Mouse (Mus musculus): ENCODE data around the gene Defb39. TPM values are rescaled to one million over a fixed set of nuclear protein-coding genes. Genes with fewer than 3 reads are reported as not detected.

The Defb39 gene
- not detected in 2 replicates for polyA plus RNA-seq (2012; ENCODE audit: low replicate concordance)

GRCm38 (mm10) chr8:19064710-19065109 is at the start of gene Defb39:
Defb39 (minus strand) TSS chr8:19064810.

GRCm38 (mm10) chr8:19026466-19026865 is 38.1 kb downstream of the Defb39 start, which contains the start of gene Defb38:
Defb38 (minus strand) TSS chr8:19026566.

Other genes starting within 250 kb of the Defb39 start
- not detected in 2 replicates for gene Defb40, start 86.6 kb downstream of the Defb39 start, polyA plus RNA-seq (2012; ENCODE audit: low replicate concordance)
- not detected in 2 replicates for gene Defb37, start 73.8 kb downstream of the Defb39 start, polyA plus RNA-seq (2012; ENCODE audit: low replicate concordance)
- not detected in 2 replicates for gene Defb38, start 38.2 kb downstream of the Defb39 start, polyA plus RNA-seq (2012; ENCODE audit: low replicate concordance)
- not detected in 2 replicates for gene Defb12, start 50.0 kb upstream of the Defb39 start, polyA plus RNA-seq (2012; ENCODE audit: low replicate concordance)
- gene Defb34, start 58.9 kb upstream of the Defb39 start, polyA plus RNA-seq (2012; ENCODE audit: low replicate concordance), result not detected in 2 replicates
- gene Gm45826, start 76.0 kb upstream of the Defb39 start, polyA plus RNA-seq (2012; ENCODE audit: low replicate concordance), result not detected in 2 replicates
- not detected in 2 replicates for gene Defb14, start 129.5 kb upstream of the Defb39 start, polyA plus RNA-seq (2012; ENCODE audit: low replicate concordance)
- gene Defb4, start 133.9 kb upstream of the Defb39 start, polyA plus RNA-seq (2012; ENCODE audit: low replicate concordance), result not detected in 2 replicates
- not detected in 2 replicates for gene Defb6, start 160.7 kb upstream of the Defb39 start, polyA plus RNA-seq (2012; ENCODE audit: low replicate concordance)
- not detected in 2 replicates for gene Defb46, start 175.1 kb upstream of the Defb39 start, polyA plus RNA-seq (2012; ENCODE audit: low replicate concordance)
- gene Defb5, start 182.8 kb upstream of the Defb39 start, polyA plus RNA-seq (2012; ENCODE audit: low replicate concordance), result not detected in 2 replicates
- gene Defb3, start 228.6 kb upstream of the Defb39 start, polyA plus RNA-seq (2012; ENCODE audit: low replicate concordance), result not detected in 2 replicates

Data from leukemia stem cell, adult 10-12 weeks (primary cell).